Mouse (Mus musculus) liver, embryonic 13.5 days (tissue): ENCODE measurements around the gene Pwp2. TPM values are rescaled to one million over a fixed set of nuclear protein-coding genes. Genes with fewer than 3 reads are reported as not detected.
"Not testable (repeated sequence)": the region's sequence is repeated elsewhere in the genome, so short reads cannot be mapped to it uniquely, and the experiment has no call there.

ENCODE experiments used
- ATAC-seq: fragments of 200-750 bp; cut with Nextera tagmentation; 2 replicates; pipeline ENCODE4 v1.8.0; 2017; ENCODE audit warnings: low read depth, mild to moderate bottlenecking, moderate number of reproducible peaks, moderate library complexity
- DNase-seq: peaks from one replicate; pipeline ENCODE4 v3.0.0; 2022
- H3K27ac ChIP-seq: fragments of 300-500 bp; sonication (generic); 2 replicates; pipeline ENCODE4 v1.5.1; 2015; ENCODE audit warnings: moderate library complexity, mild to moderate bottlenecking, inconsistent platforms
- H3K27me3 ChIP-seq: fragments of 300-500 bp; sonication (generic); 2 replicates; pipeline ENCODE4 v1.6.1; 2015; ENCODE audit warnings: mild to moderate bottlenecking, inconsistent platforms
- H3K36me3 ChIP-seq: fragments of 300-500 bp; sonication (generic); 2 replicates; pipeline ENCODE4 v1.6.1; 2015; ENCODE audit warnings: mild to moderate bottlenecking, inconsistent platforms
- H3K4me1 ChIP-seq: fragments of 300-500 bp; sonication (generic); replicated peaks from 2 replicates; pipeline ENCODE4 v1.6.1; 2015; ENCODE audit warnings: inconsistent platforms
- H3K4me2 ChIP-seq: fragments of 300-500 bp; sonication (generic); 2 replicates; pipeline ENCODE4 v1.6.1; 2015; ENCODE audit warnings: inconsistent platforms, mild to moderate bottlenecking, moderate library complexity
- H3K4me3 ChIP-seq: fragments of 300-500 bp; sonication (generic); replicated peaks from 2 replicates; pipeline ENCODE4 v1.5.1; 2015; ENCODE audit warnings: mild to moderate bottlenecking, inconsistent platforms
- H3K9ac ChIP-seq: fragments of 300-500 bp; sonication (generic); 2 replicates; pipeline ENCODE4 v1.6.1; 2015; ENCODE audit warnings: mild to moderate bottlenecking, inconsistent platforms
- H3K9me3 ChIP-seq: fragments of 300-500 bp; sonication (generic); replicated peaks from 2 replicates; pipeline ENCODE4 v1.6.1; 2016; ENCODE audit warnings: inconsistent platforms
- WGBS: fragments of 180-500 bp; shearing (Covaris S2); methylation state at CpG from one replicate; pipeline ENCODE4 v1.1.7; 2015; ENCODE audit not compliant: insufficient replicate concordance; 5-methylcytosine and 5-hydroxymethylcytosine counted together
- polyA plus RNA-seq: library from polyadenylated mRNA; unstranded; fragments of >200 nt; fragmentation: Nextera tagmentation; extraction: Ambion mirVana; gene quantifications from 2 replicates; pipeline ENCODE4 v1.2.1, GENCODE M21; 2015

Gene Pwp2
- polyA plus RNA-seq, 1 experiment from 2014 or later, result 16.6 TPM

DNA sequence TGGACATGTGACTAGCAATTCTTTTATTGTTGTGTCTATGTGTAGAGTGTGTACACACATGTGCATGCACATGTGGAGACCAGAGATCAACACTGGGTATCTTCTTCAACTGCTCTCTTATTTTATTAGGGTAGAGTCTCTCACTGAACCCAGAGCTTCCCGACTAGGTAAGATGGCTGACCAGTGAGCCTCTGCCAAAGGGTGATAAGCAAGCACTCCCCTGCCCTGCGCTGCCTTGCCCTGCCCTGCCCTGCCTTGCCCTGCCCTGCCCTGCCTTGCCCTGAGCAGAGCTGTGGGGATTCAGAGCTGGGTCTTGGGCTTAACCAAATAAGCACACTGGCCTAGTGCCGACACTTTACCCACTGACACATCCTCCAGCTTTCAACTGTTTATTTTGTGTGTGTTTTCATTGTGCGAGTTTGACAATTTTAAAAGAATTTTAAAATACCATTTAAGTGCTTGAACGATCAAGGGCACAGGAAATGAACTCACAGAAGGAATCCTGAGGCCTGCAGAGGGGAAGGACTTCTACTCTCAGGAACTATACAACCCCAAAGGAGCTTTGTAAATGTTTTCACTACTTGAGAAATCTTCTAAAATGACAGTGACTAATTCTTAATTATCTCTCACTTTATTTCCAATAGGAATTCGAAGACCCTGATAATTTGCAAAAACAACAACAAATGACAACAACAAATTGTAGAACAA, 31.6 kb upstream of the Pwp2 start:
- H3K36me3 ChIP-seq, result peaks cover 98% of the 10 kb centered on the region

DNA sequence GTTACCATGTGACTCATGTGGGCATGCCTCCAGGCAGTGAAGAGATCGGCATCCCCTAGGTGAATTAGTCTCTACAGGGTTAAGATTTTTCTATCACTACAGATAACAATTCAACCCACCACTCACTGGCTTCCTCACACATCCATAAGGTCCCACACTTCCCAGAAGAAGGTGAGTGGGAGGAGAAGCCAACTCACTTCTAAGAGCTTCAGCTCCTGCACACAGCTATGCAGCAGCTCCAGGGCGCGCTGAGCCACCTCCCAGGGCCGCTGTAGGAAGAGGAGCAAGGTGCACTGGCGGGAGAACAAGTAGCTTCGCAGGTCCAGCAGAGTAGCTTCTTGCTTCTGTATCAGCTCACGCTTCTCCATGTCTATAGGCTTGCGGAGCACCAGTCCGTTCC, 29.4 kb upstream of the Pwp2 start:
- Histone ChIP-seq H3K4me2 (no peak overlapping the region), H3K27ac (0 out of 2 replicates have a peak overlapping the region, but pooled peaks have one; percentile 53), H3K9me3 (no peaks in the 10 kb centered on the region), H3K36me3 (peaks cover 98% of the 10 kb centered on the region), H3K4me1 (peaks cover 46% of the 10 kb centered on the region), H3K27me3 (no peaks in the 10 kb centered on the region), H3K9ac (no peak overlapping the region), H3K4me3 (no peak overlapping the region)
- ATAC-seq, result no peak
- DNase-seq, result no peak
- WGBS, result 94% methylated on average over 9 of the region's 9 CpGs

More for the DNA sequence above, 31.6 kb upstream of the Pwp2 start:
- ATAC-seq (peak; percentile 100), DNase-seq (peak; percentile 78)
- Histone ChIP-seq H3K9me3 (no peaks in the 10 kb centered on the region), H3K9ac (peak overlapping the region; percentile 57), H3K4me1 (peaks cover 67% of the 10 kb centered on the region), H3K4me2 (peak overlapping the region; percentile 58), H3K4me3 (no peak overlapping the region), H3K27me3 (no peaks in the 10 kb centered on the region), H3K27ac (peak overlapping the region; percentile 91)
- WGBS, result 36% methylated on average over 6 of the region's 6 CpGs

GRCm38 (mm10) chr10:78211311-78211710, 26.4 kb upstream of the Pwp2 start:
- Histone ChIP-seq H3K36me3 (peaks cover 99% of the 10 kb centered on the region), H3K27ac (no peak overlapping the region), H3K4me1 (peaks cover 17% of the 10 kb centered on the region), H3K4me2 (no peak overlapping the region), H3K27me3 (no peaks in the 10 kb centered on the region), H3K9me3 (no peaks in the 10 kb centered on the region), H3K9ac (no peak overlapping the region), H3K4me3 (no peak overlapping the region)
- ATAC-seq (0 out of 2 replicates have a peak, but pooled peaks have one; percentile 2), DNase-seq (no peak)
- 62% methylated on average over 6 of the region's 6 CpGs for WGBS

DNA sequence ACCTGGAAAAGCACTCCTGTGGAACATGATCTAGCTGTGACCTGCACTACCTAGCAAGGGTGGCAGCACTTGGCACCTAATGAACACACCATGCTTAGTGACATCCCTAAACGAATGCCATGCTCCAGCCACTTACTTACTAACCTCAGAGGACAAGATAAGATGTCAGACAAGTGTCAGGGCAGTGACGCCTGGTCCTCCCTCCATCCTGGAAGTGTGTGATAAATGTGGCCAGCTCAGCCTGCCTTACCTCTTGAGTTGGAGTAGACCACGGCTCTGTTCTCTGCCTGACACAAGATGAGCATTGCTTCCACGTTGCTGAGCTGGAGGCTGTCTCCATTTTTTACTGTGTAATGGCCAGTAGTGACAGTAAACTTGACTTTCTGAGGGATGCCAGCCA, 16.2 kb upstream of the Pwp2 start:
- 43% methylated on average over 4 of the region's 4 CpGs for WGBS
- peak; percentile 75 for ATAC-seq
- H3K36me3 ChIP-seq, result peaks cover 99% of the 10 kb centered on the region

DNA sequence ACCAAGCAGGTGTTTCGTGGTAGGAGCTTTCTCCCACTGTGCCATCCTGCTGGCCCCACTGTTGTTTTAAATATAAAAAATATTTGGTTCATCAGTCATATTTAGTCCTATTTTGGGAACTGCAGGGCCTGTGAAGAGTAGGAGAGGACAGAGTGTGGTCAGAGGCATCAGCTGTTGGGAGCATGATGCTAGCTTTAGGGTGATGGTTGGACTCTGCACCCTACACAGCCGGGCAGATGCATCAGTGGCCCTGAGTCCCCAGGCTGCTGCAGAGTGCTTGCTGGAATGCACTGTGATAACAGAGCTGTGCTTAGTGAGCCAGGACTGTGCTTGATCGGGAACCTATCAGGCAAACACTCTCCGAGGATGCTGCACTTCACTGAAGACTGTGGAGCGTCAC, 8.0 kb upstream of the Pwp2 start:
- Histone ChIP-seq H3K4me1 (no peaks in the 10 kb centered on the region), H3K4me2 (no peak overlapping the region), H3K27ac (no peak overlapping the region), H3K9me3 (no peaks in the 10 kb centered on the region), H3K27me3 (no peaks in the 10 kb centered on the region), H3K36me3 (peaks cover 100% of the 10 kb centered on the region), H3K4me3 (no peak overlapping the region), H3K9ac (no peak overlapping the region)
- 89% methylated on average over 5 of the region's 5 CpGs for WGBS
- DNase-seq (no peak), ATAC-seq (no peak)

More for the DNA sequence above, 16.2 kb upstream of the Pwp2 start:
- Histone ChIP-seq H3K9ac (peak overlapping the region; percentile 47; the same call in 1 of the 2 replicates), H3K4me3 (no peak overlapping the region), H3K27ac (peak overlapping the region; percentile 58), H3K4me1 (peaks cover 28% of the 10 kb centered on the region), H3K9me3 (no peaks in the 10 kb centered on the region), H3K4me2 (0 out of 2 replicates have a peak overlapping the region, but pooled peaks have one; percentile 12), H3K27me3 (no peaks in the 10 kb centered on the region)
- DNase-seq, result no peak

DNA sequence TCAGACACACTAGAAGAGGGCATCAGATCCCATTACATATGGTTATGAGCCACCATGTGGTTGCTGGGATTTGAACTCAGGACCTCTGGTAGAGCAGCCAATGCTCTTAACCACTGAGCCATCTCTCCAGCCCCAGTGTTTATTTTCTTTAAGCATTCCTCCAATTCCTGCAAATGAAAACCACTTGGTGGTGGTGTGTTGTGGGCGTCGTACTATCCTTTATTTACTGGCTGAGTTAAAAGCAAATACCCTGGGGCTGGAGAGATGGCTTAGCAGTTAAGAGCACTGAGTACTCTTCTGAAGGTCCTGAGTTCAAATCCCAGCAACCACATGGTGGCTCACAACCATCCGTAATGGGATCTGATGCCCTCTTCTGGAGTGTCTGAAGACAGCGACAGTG, 1.1 kb upstream of the Pwp2 start:
- not testable (repeated sequence) for DNase-seq, H3K27me3 ChIP-seq, H3K4me2 ChIP-seq, H3K4me3 ChIP-seq, H3K9me3 ChIP-seq, ATAC-seq, H3K9ac ChIP-seq
- Histone ChIP-seq H3K27ac (peak overlapping the region; percentile 89; the same call in 1 of the 2 replicates), H3K4me1 (peaks cover 35% of the 10 kb centered on the region), H3K36me3 (peaks cover 78% of the 10 kb centered on the region)
- WGBS, result 85% methylated on average over 4 of the region's 4 CpGs

DNA sequence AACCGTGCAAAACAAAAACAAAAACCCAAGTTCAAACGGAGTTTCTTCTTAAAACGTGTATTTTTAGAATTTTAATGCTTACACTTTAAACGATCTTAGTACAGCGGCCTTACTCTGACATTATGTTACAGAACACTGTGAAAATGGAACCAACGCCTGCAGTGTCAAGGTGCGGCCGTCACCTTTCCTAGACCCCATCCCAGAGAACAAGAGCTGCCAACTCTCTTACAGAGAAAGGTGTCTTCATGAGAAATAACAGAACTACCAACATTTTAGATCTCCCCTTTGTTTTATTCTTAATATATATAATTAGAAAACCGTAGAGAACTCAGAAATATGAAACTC, 404 bp upstream of the Pwp2 start:
- peak overlapping the region; percentile 77 for H3K4me3 ChIP-seq
- WGBS, result 15% methylated on average over 9 of the region's 9 CpGs
- peak overlapping the region; percentile 74 for H3K4me2 ChIP-seq
- H3K9me3 ChIP-seq, result no peaks in the 10 kb centered on the region
- peaks cover 35% of the 10 kb centered on the region for H3K4me1 ChIP-seq
- peaks cover 78% of the 10 kb centered on the region for H3K36me3 ChIP-seq
- ATAC-seq, result peak; percentile 52
- no peaks in the 10 kb centered on the region for H3K27me3 ChIP-seq
- peak overlapping the region; percentile 66 for H3K9ac ChIP-seq
- no peak for DNase-seq
- peak overlapping the region; percentile 89 for H3K27ac ChIP-seq

- H3K4me1 ChIP-seq, result peaks cover 35% of the 10 kb centered on the region
- WGBS, result 46% methylated on average over 3 of the region's 3 CpGs
- no peak for ATAC-seq
- no peak for DNase-seq
- H3K9ac ChIP-seq, result no peak overlapping the region; the same call in 1 of the 2 replicates
- H3K4me3 ChIP-seq, result peak overlapping the region; percentile 77
- no peaks in the 10 kb centered on the region for H3K9me3 ChIP-seq
- peaks cover 78% of the 10 kb centered on the region for H3K36me3 ChIP-seq
- H3K4me2 ChIP-seq, result peak overlapping the region; percentile 74
- no peaks in the 10 kb centered on the region for H3K27me3 ChIP-seq
- no peak overlapping the region; the same call in 1 of the 2 replicates for H3K27ac ChIP-seq
Measured at GRCm38 (mm10) chr10:78183577-78183976, 1.4 kb downstream of the Pwp2 start.

DNA sequence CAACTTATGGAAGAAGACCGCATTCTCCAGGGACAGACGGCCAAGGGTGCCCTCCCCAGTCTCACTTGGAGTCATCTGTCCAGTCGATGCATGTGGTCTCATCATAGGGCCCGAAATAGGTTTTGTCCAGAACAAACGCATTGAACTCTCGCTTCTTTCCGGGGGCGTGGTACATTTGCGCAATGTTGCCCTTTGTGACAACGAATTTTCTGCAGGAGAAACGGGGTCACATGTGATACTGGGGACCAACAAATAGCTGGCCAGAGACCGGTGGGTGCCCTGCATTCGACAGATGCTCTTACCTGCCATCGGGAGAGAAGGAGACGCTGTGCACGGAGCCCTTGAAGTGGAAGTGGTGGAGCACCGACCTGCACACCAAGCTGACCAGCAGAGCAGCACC, 2.6 kb downstream of the Pwp2 start:
- Histone ChIP-seq H3K4me1 (peaks cover 35% of the 10 kb centered on the region), H3K4me2 (no peak overlapping the region), H3K9me3 (no peaks in the 10 kb centered on the region), H3K27ac (no peak overlapping the region), H3K4me3 (no peak overlapping the region), H3K27me3 (no peaks in the 10 kb centered on the region), H3K36me3 (peaks cover 78% of the 10 kb centered on the region), H3K9ac (no peak overlapping the region)
- DNase-seq (no peak), ATAC-seq (no peak)
- WGBS, result 83% methylated on average over 17 of the region's 17 CpGs

- Histone ChIP-seq H3K27me3 (no peaks in the 10 kb centered on the region), H3K4me1 (peaks cover 15% of the 10 kb centered on the region), H3K27ac (no peak overlapping the region), H3K4me3 (no peak overlapping the region), H3K9ac (no peak overlapping the region), H3K36me3 (peaks cover 90% of the 10 kb centered on the region), H3K4me2 (no peak overlapping the region), H3K9me3 (no peaks in the 10 kb centered on the region)
- 83% methylated on average over 5 of the region's 5 CpGs for whole genome bisulfite sequencing
- ATAC-seq (no peak), DNase-seq (no peak)
Measured at GRCm38 (mm10) chr10:78174474-78174873, 10.5 kb downstream of the Pwp2 start.

GRCm38 (mm10) chr10:78171581-78171980, 13.4 kb downstream of the Pwp2 start:
- Histone ChIP-seq H3K9me3 (no peaks in the 10 kb centered on the region), H3K36me3 (peaks cover 73% of the 10 kb centered on the region), H3K27ac (no peak overlapping the region), H3K9ac (no peak overlapping the region), H3K4me1 (peaks cover 29% of the 10 kb centered on the region), H3K4me3 (no peak overlapping the region), H3K27me3 (no peaks in the 10 kb centered on the region), H3K4me2 (no peak overlapping the region)
- WGBS, result 77% methylated on average over 9 of the region's 9 CpGs
- no peak for DNase-seq
- ATAC-seq, result no peak

- Histone ChIP-seq H3K9ac (no peak overlapping the region), H3K4me2 (no peak overlapping the region), H3K4me3 (no peak overlapping the region), H3K4me1 (peaks cover 29% of the 10 kb centered on the region), H3K9me3 (no peaks in the 10 kb centered on the region), H3K27me3 (no peaks in the 10 kb centered on the region), H3K27ac (peak overlapping the region; percentile 65), H3K36me3 (peaks cover 73% of the 10 kb centered on the region)
- DNase-seq (no peak), ATAC-seq (no peak)
- WGBS, result 81% methylated on average over 7 of the region's 7 CpGs
Measured at GRCm38 (mm10) chr10:78171057-78171456, 13.9 kb downstream of the Pwp2 start.
